Mouse (Mus musculus) kidney, postnatal 25 days (tissue): ENCODE data around the gene Dld.
A peak's percentile ranks its signal among the peaks of the same experiment; 100 is the strongest.

Source experiments
- DNase-seq, 2 experiments: peaks; one replicate each; pipeline ENCODE4 v3.0.0; 2021; ENCODE audit warnings: mixed read lengths in 2 of 2

The Dld gene

GRCm38 (mm10) chr12:31350944-31351928 is at the start of gene Dld:
TSS of gene Dld (minus strand) at chr12:31351453.
- DNase-seq: peak; percentile 98 to 99

- DNase-seq: no peak
Observed at GRCm38 (mm10) chr12:31400821-31401220, 49.6 kb upstream of the Dld start.

- DNase-seq: no peak
Observed at GRCm38 (mm10) chr12:31397709-31398108, 46.5 kb upstream of the Dld start.

- DNase-seq: no peak
Observed at GRCm38 (mm10) chr12:31395895-31396294, 44.6 kb upstream of the Dld start.

GRCm38 (mm10) chr12:31391696-31392095 is 40.4 kb upstream of the Dld start:
- DNase-seq: no peak

- DNase-seq: no peak
Observed at GRCm38 (mm10) chr12:31390571-31390970, 39.3 kb upstream of the Dld start, which contains the start of gene Slc26a3. TSS of gene Slc26a3 (plus strand) at chr12:31390871.

- DNase-seq: no peak
Observed at GRCm38 (mm10) chr12:31387303-31387702, 36.0 kb upstream of the Dld start.

GRCm38 (mm10) chr12:31382451-31382850 is 31.2 kb upstream of the Dld start:
- no peak for DNase-seq

- DNase-seq: peak in 1 of 2 experiments; percentile 38
Observed at GRCm38 (mm10) chr12:31380878-31381277, 29.6 kb upstream of the Dld start.

GRCm38 (mm10) chr12:31377241-31377640 is 26.0 kb upstream of the Dld start:
- DNase-seq: no peak

GRCm38 (mm10) chr12:31376326-31376950 is 25.2 kb upstream of the Dld start:
- DNase-seq: peak in 1 of 2 experiments; percentile 2

GRCm38 (mm10) chr12:31375283-31375615 is 24.0 kb upstream of the Dld start:
- no peak for DNase-seq

- DNase-seq: peak; percentile 80 to 81
Observed at GRCm38 (mm10) chr12:31374603-31375282, 23.5 kb upstream of the Dld start.

- DNase-seq: no peak
Observed at GRCm38 (mm10) chr12:31369656-31370055, 18.4 kb upstream of the Dld start.

GRCm38 (mm10) chr12:31369118-31369517 is 17.9 kb upstream of the Dld start:
- no peak for DNase-seq

GRCm38 (mm10) chr12:31367721-31368120 is 16.5 kb upstream of the Dld start:
- DNase-seq: no peak

GRCm38 (mm10) chr12:31366428-31366827 is 15.2 kb upstream of the Dld start:
- no peak for DNase-seq

GRCm38 (mm10) chr12:31350191-31350943 is 886 bp downstream of the Dld start:
- no peak for DNase-seq

- no peak for DNase-seq
Observed at GRCm38 (mm10) chr12:31333261-31333660, 18.0 kb downstream of the Dld start.

- no peak for DNase-seq
Observed at GRCm38 (mm10) chr12:31327139-31327538, 24.1 kb downstream of the Dld start.

GRCm38 (mm10) chr12:31323136-31323695 is 28.0 kb downstream of the Dld start:
- DNase-seq: peak in 1 of 2 experiments; percentile 36

GRCm38 (mm10) chr12:31321532-31321931 is 29.7 kb downstream of the Dld start:
- no peak for DNase-seq
